Mouse (Mus musculus) embryonic facial prominence, embryonic 13.5 days (tissue): ENCODE results near the gene 6330403K07Rik. TPM values are rescaled to one million over a fixed set of nuclear protein-coding genes. Genes with fewer than 3 reads are reported as not detected.

Experiments
- ATAC-seq: fragments of 200-750 bp; cut with Nextera tagmentation; 2 replicates; pipeline ENCODE4 v1.8.0; 2017; ENCODE audit warnings: low read depth; ENCODE audit not compliant: insufficient number of reproducible peaks, insufficient read depth, low FRiP score, low TSS enrichment
- H3K27ac ChIP-seq: fragments of 300-500 bp; sonication (generic); 2 replicates; pipeline ENCODE4 v1.5.1; 2015; ENCODE audit warnings: moderate library complexity, mild to moderate bottlenecking, inconsistent platforms
- H3K27me3 ChIP-seq: fragments of 300-500 bp; sonication (generic); 2 replicates; pipeline ENCODE4 v1.6.1; 2015; ENCODE audit warnings: mild to moderate bottlenecking, inconsistent platforms
- H3K36me3 ChIP-seq: fragments of 300-500 bp; sonication (generic); 2 replicates; pipeline ENCODE4 v1.6.1; 2015; ENCODE audit warnings: mild to moderate bottlenecking, inconsistent platforms
- H3K4me1 ChIP-seq: fragments of 300-500 bp; sonication (generic); 2 replicates; pipeline ENCODE4 v1.6.1; 2015; ENCODE audit warnings: inconsistent platforms
- H3K4me2 ChIP-seq: fragments of 300-500 bp; sonication (generic); 2 replicates; pipeline ENCODE4 v1.6.1; 2015; ENCODE audit warnings: moderate library complexity, mild to moderate bottlenecking, inconsistent platforms
- H3K4me3 ChIP-seq: fragments of 300-500 bp; sonication (generic); 2 replicates; pipeline ENCODE4 v1.5.1; 2015; ENCODE audit warnings: mild to moderate bottlenecking, inconsistent platforms
- H3K9ac ChIP-seq: fragments of 300-500 bp; sonication (generic); 2 replicates; pipeline ENCODE4 v1.6.1; 2015; ENCODE audit warnings: mild to moderate bottlenecking, inconsistent platforms
- H3K9me3 ChIP-seq: fragments of 300-500 bp; sonication (generic); 2 replicates; pipeline ENCODE4 v1.6.1; 2016; ENCODE audit warnings: inconsistent platforms
- WGBS: fragments of 180-500 bp; shearing (Covaris S2); methylation state at CpG from one replicate; pipeline ENCODE4 v1.1.7; 2015; ENCODE audit warnings: mixed read lengths; 5-methylcytosine and 5-hydroxymethylcytosine counted together
- polyA plus RNA-seq: library from polyadenylated mRNA; unstranded; fragments of >200 nt; fragmentation: Nextera tagmentation; extraction: Ambion mirVana; gene quantifications from 2 replicates; pipeline ENCODE4 v1.2.1, GENCODE M21; 2015

6330403K07Rik gene
- polyA plus RNA-seq, 1 experiment from 2014 or later: 252 TPM

GRCm38 (mm10) chr11:71017051-71017450 lies 16.3 kb downstream of the 6330403K07Rik start:
- H3K27ac ChIP-seq: no peak overlapping the region
- H3K36me3 ChIP-seq: peaks cover 22% of the 10 kb centered on the region
- H3K4me3 ChIP-seq: no peak overlapping the region
- H3K27me3 ChIP-seq: no peaks in the 10 kb centered on the region
- H3K4me2 ChIP-seq: no peak overlapping the region
- 94% methylated on average over 1 of the region's 1 CpGs for WGBS
- H3K4me1 ChIP-seq: peaks cover 21% of the 10 kb centered on the region
- no peak overlapping the region for H3K9ac ChIP-seq
- ATAC-seq: no peak
- no peaks in the 10 kb centered on the region for H3K9me3 ChIP-seq

DNA sequence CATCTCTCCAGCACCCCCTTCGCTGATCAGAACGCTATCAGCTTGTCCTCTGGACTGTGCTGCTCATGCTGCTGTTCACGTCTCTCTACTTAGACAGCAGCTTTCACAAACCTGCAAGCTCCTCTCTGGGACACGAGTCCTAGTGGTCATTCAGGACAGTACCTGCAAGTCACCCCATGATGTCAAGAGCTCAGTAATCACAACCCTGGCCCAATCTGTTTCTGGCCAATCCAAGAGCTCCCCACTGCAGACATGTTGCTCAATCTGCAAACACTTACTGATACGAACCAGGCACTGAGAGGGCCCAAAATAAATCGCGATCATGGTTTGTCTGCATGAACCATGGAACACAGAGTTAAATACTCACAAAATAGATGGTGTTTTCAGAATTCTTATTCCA lies 20.6 kb downstream of the 6330403K07Rik start:
- Histone ChIP-seq H3K4me2 (no peak overlapping the region), H3K4me3 (no peak overlapping the region), H3K9me3 (no peaks in the 10 kb centered on the region), H3K9ac (no peak overlapping the region), H3K36me3 (peaks cover 54% of the 10 kb centered on the region), H3K27ac (no peak overlapping the region), H3K27me3 (no peaks in the 10 kb centered on the region), H3K4me1 (peaks cover 3% of the 10 kb centered on the region)
- WGBS: 95% methylated on average over 7 of the region's 7 CpGs
- ATAC-seq: no peak

DNA sequence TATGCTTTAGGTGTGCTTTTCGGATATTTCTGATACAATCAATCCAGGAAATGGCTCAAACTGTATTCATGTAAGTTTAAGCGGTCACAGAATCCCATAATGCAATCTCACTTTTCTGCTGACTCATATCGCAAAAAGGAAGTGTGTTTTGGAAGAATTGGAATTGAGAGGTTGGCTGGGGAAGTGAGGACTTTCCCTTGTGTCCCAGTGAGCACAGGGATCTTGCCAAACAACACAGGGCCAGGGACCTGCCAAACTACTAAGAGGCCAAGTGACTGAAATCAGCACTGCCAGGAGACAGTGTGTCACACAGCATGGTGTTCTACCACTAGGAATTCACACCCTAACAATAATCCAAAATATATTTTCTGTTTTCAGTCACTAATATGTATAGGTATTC lies 25.0 kb downstream of the 6330403K07Rik start:
- 93% methylated on average over 3 of the region's 3 CpGs for WGBS
- no peak overlapping the region for H3K9ac ChIP-seq
- ATAC-seq: no peak

GRCm38 (mm10) chr11:71007831-71008230 lies 25.5 kb downstream of the 6330403K07Rik start:
- ATAC-seq: no peak
- Histone ChIP-seq H3K9me3 (no peaks in the 10 kb centered on the region), H3K27me3 (no peaks in the 10 kb centered on the region), H3K4me1 (peaks cover 10% of the 10 kb centered on the region), H3K4me2 (no peak overlapping the region), H3K4me3 (no peak overlapping the region), H3K36me3 (peaks cover 54% of the 10 kb centered on the region), H3K27ac (no peak overlapping the region), H3K9ac (no peak overlapping the region)
- 90% methylated on average over 7 of the region's 7 CpGs for WGBS

More for the DNA sequence above, 25.0 kb downstream of the 6330403K07Rik start:
- peaks cover 5% of the 10 kb centered on the region for H3K4me1 ChIP-seq
- H3K27me3 ChIP-seq: no peaks in the 10 kb centered on the region
- H3K4me3 ChIP-seq: no peak overlapping the region
- no peaks in the 10 kb centered on the region for H3K9me3 ChIP-seq
- peaks cover 57% of the 10 kb centered on the region for H3K36me3 ChIP-seq
- H3K4me2 ChIP-seq: no peak overlapping the region
- H3K27ac ChIP-seq: no peak overlapping the region

DNA sequence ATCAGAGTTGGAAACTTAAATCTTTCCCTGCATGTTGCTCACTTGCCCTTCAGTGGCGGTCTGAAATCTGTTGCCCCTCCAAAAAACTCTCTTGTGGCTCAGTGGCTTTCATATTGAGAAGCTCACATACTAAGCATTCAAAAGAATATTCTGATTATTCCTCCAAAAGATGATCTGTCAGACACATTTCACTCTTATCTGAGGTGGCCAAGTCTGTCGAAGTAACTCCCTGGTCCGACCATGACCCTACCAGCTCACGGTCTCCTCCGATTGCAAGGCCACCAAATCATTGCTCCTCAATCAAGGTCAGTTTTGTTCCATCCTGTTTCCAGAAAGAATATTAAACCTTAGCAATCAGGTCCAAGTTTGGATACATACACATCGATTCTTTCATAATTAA lies 26.3 kb downstream of the 6330403K07Rik start:
- 95% methylated on average over 6 of the region's 6 CpGs for WGBS
- no peak overlapping the region for H3K4me3 ChIP-seq
- H3K9me3 ChIP-seq: no peaks in the 10 kb centered on the region
- no peak overlapping the region for H3K9ac ChIP-seq
- H3K27me3 ChIP-seq: no peaks in the 10 kb centered on the region
- H3K36me3 ChIP-seq: peaks cover 46% of the 10 kb centered on the region
- peaks cover 17% of the 10 kb centered on the region for H3K4me1 ChIP-seq
- ATAC-seq: no peak
- H3K4me2 ChIP-seq: no peak overlapping the region
- no peak overlapping the region for H3K27ac ChIP-seq

DNA sequence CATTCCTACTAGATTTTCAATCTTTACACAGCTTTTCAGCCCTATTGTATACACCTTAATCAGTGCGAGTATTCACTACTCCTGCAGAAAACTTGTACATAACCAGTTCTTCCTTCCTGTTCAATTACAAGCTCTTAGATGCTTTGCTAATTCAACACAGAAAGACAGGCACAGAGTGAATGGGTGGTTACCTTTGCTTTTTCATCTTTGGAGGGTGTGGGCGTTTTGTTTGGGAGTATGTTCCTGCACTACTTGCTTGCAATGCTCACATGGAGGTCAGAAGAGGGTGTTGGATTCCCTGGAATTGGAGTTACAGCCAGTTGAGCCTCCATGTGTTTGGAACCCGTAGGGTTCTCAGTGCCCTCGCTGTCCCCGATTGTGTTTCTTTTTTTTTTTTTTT lies 28.3 kb downstream of the 6330403K07Rik start:
- Histone ChIP-seq H3K9me3 (no peaks in the 10 kb centered on the region), H3K4me1 (peaks cover 17% of the 10 kb centered on the region), H3K4me3 (peak overlapping the region; percentile 97), H3K4me2 (peak overlapping the region; percentile 53), H3K27me3 (no peaks in the 10 kb centered on the region), H3K9ac (no peak overlapping the region), H3K36me3 (peaks cover 38% of the 10 kb centered on the region), H3K27ac (0 out of 2 replicates have a peak overlapping the region, but pooled peaks have one; percentile 11)
- no peak; the same call in 1 of the 2 replicates for ATAC-seq
- 50% methylated on average over 5 of the region's 5 CpGs for WGBS

GRCm38 (mm10) chr11:71004316-71004773 lies 29.0 kb downstream of the 6330403K07Rik start, which contains the start of gene Dhx33:
TSS of gene Dhx33 (minus strand) at chr11:71004437.
- ATAC-seq: peak; percentile 96
- Histone ChIP-seq H3K4me2 (peak within 1 kb of the TSS; percentile 92), H3K4me1 (peaks cover 17% of the 10 kb centered on the region), H3K9ac (peak within 1 kb of the TSS; percentile 83), H3K27me3 (no peaks in the 10 kb centered on the region), H3K27ac (peak within 1 kb of the TSS; percentile 76), H3K4me3 (peak within 1 kb of the TSS; percentile 97), H3K36me3 (peaks cover 38% of the 10 kb centered on the region), H3K9me3 (no peaks in the 10 kb centered on the region)
- 0% methylated on average over 35 of the region's 35 CpGs for whole genome bisulfite sequencing

GRCm38 (mm10) chr11:71003611-71004315 lies 29.6 kb downstream of the 6330403K07Rik start:
- Histone ChIP-seq H3K27ac (peak overlapping the region; percentile 76), H3K4me3 (peak overlapping the region; percentile 97), H3K4me2 (peak overlapping the region; percentile 92), H3K9me3 (no peaks in the 10 kb centered on the region), H3K27me3 (no peaks in the 10 kb centered on the region), H3K4me1 (peaks cover 17% of the 10 kb centered on the region), H3K9ac (peak overlapping the region; percentile 83), H3K36me3 (peaks cover 38% of the 10 kb centered on the region)
- under 1% methylated on average over 49 of the region's 49 CpGs for WGBS
- peak; percentile 65 for ATAC-seq

GRCm38 (mm10) chr11:71001167-71001566 lies 32.1 kb downstream of the 6330403K07Rik start:
- Histone ChIP-seq H3K4me1 (peaks cover 17% of the 10 kb centered on the region), H3K4me2 (no peak overlapping the region), H3K4me3 (no peak overlapping the region), H3K27me3 (no peaks in the 10 kb centered on the region), H3K9me3 (no peaks in the 10 kb centered on the region), H3K36me3 (peaks cover 41% of the 10 kb centered on the region), H3K9ac (no peak overlapping the region), H3K27ac (no peak overlapping the region)
- ATAC-seq: no peak
- 87% methylated on average over 4 of the region's 4 CpGs for WGBS

GRCm38 (mm10) chr11:70982557-70983228 lies 50.6 kb downstream of the 6330403K07Rik start, which contains the start of gene C1qbp:
TSS of gene C1qbp (minus strand) at chr11:70983026.
- under 1% methylated on average over 56 of the region's 64 CpGs for WGBS
- Histone ChIP-seq H3K9me3 (no peaks in the 10 kb centered on the region), H3K9ac (peak within 1 kb of the TSS; percentile 94), H3K4me3 (peak within 1 kb of the TSS; percentile 83), H3K4me1 (peaks cover 12% of the 10 kb centered on the region), H3K36me3 (peaks cover 71% of the 10 kb centered on the region), H3K27ac (peak within 1 kb of the TSS; percentile 17; the same call in 1 of the 2 replicates), H3K4me2 (peak within 1 kb of the TSS; percentile 82), H3K27me3 (no peaks in the 10 kb centered on the region)
- ATAC-seq: peak; percentile 92

DNA sequence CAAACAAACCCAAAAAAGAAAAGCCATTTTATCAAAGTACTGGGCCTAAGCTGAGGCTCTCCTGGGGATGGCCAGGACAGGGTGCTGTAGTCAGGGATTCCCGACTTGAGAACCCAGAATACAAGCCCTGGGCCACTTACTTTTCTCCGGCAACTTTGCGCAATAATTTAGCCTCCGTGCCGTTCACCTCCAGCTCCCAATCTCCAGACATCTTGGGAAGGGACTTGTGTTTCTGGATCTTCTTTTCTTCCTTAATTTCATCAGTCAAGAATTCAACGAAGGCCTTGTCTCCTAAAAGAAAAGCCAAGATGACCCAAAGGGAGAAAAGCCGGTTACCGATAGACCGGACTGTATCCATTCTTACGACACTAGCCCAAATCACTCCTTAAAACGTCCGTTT lies 51.3 kb downstream of the 6330403K07Rik start:
- peak overlapping the region; percentile 83 for H3K4me3 ChIP-seq
- WGBS: 5% methylated on average over 12 of the region's 12 CpGs
- no peak for ATAC-seq
- peak overlapping the region; percentile 82 for H3K4me2 ChIP-seq
- peak overlapping the region; percentile 17; the same call in 1 of the 2 replicates for H3K27ac ChIP-seq
- peaks cover 71% of the 10 kb centered on the region for H3K36me3 ChIP-seq
- peak overlapping the region; percentile 94 for H3K9ac ChIP-seq
- H3K4me1 ChIP-seq: peaks cover 12% of the 10 kb centered on the region
- no peaks in the 10 kb centered on the region for H3K9me3 ChIP-seq
- no peaks in the 10 kb centered on the region for H3K27me3 ChIP-seq
